In genomic region chr17:35146139-35146538, GRCm38 (mm10) we compare ENCODE assay signal across 25 mouse cellular contexts. TPM values are rescaled to one million over a fixed set of nuclear protein-coding genes. Genes with fewer than 3 reads are reported as not detected.
"Had no signal": no experiment of that assay in that cellular context is flagged by ENCODE, and none has a peak within 500 bp of the region (broad histone marks: within the 10 kb centered on the region; RNA-seq: fewer than 3 reads in every experiment).

No protein-coding gene starts in this region.

- H3K4me1 ChIP-seq: limb, embryonic 10.5 days; limb, embryonic 13.5 days; neural tube, embryonic 12.5 days; stomach, embryonic 15.5 days had no signal

- H3K9ac ChIP-seq: limb, embryonic 13.5 days; liver, embryonic 14.5 days; liver, postnatal 0 days; lung, embryonic 14.5 days; neural tube, embryonic 15.5 days; stomach, embryonic 15.5 days had no signal

- DNase-seq: kidney, adult 9 months; kidney, postnatal 25 days; layer of hippocampus, adult 9-11 months; liver; liver, postnatal 0 days; lung, embryonic 14.5 days; midbrain, embryonic 14.5 days; right cerebral cortex, adult 18-20 months; right cerebral cortex, postnatal 14 days; right cerebral cortex, postnatal 4 days; thymus, adult 18-20 months had no signal

- H3K27me3 ChIP-seq: limb, embryonic 13.5 days; neural tube, embryonic 12.5 days; neural tube, embryonic 15.5 days; stomach, embryonic 15.5 days had no signal

- H3K27ac ChIP-seq: kidney, postnatal 0 days; layer of hippocampus, adult 2 months; limb, embryonic 10.5 days; limb, embryonic 13.5 days; liver, embryonic 14.5 days; macrophage; neural tube, embryonic 12.5 days; stomach, embryonic 15.5 days had no signal

- H3K4me3 ChIP-seq: layer of hippocampus, adult 2 months; limb, embryonic 10.5 days; limb, embryonic 13.5 days; neural tube, embryonic 12.5 days; neural tube, embryonic 15.5 days; stomach, embryonic 15.5 days had no signal

- ATAC-seq: liver, postnatal 0 days; lung, postnatal 0 days had no signal

- H3K4me2 ChIP-seq: limb, embryonic 13.5 days; lung, embryonic 14.5 days; neural tube, embryonic 12.5 days; neural tube, embryonic 15.5 days; stomach, embryonic 15.5 days had no signal

- H3K9me3 ChIP-seq: limb, embryonic 10.5 days; neural tube, embryonic 12.5 days; neural tube, embryonic 15.5 days; stomach, embryonic 15.5 days had no signal

RNA-seq across cellular contexts. Expression of gene Apom, which starts 14.3 kb away (rescaled TPM):
- total RNA-seq: layer of hippocampus, postnatal 25 days; left cerebral cortex, adult 18-20 months; left cerebral cortex, postnatal 25 days had no signal
- polyA plus RNA-seq: limb, embryonic 13.5 days; macrophage; midbrain, postnatal 0 days had no signal
